Mouse (Mus musculus) stomach, postnatal 0 days (tissue): ENCODE data around the gene Nosip.

Experiments used
- CTCF ChIP-seq: IDR thresholded peaks from 2 replicates; pipeline ENCODE4 v1.5.1; 2016; ENCODE audit warnings: antibody characterized with exemption, low read depth, mild to moderate bottlenecking, moderate library complexity
- EP300 ChIP-seq: optimal IDR thresholded peaks from 2 replicates; pipeline ENCODE3; 2016; ENCODE audit warnings: antibody characterized with exemption

- no peak for TF ChIP-seq CTCF
- TF ChIP-seq EP300: no peak
Measured at GRCm38 (mm10) chr7:45117566-45117965, 55.3 kb downstream of the Nosip start.
